Mouse (Mus musculus) spleen, embryonic (tissue): Measurements from ENCODE around the gene Ankrd12.

Experiments
- CTCF ChIA-PET: fragments of 350-600 bp; sonication (Branson Sonifier 250); formaldehyde crosslinking; loops from one replicate; lab custom pipeline; 2022; lab: Charles Lee

Ankrd12 gene

DNA sequence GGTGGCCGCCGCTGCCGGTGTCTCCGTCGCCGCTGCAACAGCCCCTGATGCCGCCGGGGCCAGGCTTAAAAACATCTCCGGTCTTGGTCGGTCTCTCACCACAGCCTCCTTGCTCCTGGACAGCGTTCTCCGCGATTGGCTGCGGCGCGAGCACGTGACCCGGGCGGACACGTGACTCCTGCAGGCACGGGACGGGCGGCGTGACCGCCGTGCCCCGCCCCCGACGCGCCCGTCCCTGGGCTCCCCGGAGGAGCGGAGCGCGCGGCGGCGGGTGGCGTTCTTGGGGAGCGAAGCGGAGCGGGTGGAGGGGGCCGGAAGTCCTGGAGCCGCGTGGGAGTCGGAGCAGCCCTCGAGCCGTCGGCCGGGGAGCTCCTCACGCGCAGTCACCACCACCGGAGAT, at the start of gene Ankrd12:
TSS of gene Ankrd12 (minus strand) at position 156 of the 400 bp plus-strand sequence.
- CTCF ChIA-PET = interaction anchor here (0.6 kb wide), 1 partner anchor 146 kb away, joined by 7 read pairs; no protein-coding TSS in a partner anchor

DNA sequence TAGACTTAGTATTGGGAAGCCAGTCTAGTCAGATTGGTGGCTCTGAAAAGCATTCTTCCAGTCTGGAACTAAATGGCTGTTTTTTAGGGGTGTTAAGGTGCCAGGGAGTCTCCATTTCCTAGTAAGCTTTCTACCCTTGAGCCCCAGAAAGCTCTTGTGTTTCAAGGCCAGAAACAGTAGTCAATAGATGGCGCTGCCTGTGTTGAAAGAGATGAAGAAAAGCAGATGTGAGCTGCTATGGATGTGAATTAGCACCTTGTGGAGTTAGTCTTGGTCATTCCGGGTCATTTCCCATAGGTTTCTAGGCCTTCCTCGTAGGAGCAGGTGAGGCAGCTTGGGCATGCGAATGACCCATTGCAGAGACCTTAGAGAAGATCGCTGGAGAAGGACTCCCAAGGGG, 48.3 kb upstream of the Ankrd12 start:
- CTCF ChIA-PET = no interaction called here

DNA sequence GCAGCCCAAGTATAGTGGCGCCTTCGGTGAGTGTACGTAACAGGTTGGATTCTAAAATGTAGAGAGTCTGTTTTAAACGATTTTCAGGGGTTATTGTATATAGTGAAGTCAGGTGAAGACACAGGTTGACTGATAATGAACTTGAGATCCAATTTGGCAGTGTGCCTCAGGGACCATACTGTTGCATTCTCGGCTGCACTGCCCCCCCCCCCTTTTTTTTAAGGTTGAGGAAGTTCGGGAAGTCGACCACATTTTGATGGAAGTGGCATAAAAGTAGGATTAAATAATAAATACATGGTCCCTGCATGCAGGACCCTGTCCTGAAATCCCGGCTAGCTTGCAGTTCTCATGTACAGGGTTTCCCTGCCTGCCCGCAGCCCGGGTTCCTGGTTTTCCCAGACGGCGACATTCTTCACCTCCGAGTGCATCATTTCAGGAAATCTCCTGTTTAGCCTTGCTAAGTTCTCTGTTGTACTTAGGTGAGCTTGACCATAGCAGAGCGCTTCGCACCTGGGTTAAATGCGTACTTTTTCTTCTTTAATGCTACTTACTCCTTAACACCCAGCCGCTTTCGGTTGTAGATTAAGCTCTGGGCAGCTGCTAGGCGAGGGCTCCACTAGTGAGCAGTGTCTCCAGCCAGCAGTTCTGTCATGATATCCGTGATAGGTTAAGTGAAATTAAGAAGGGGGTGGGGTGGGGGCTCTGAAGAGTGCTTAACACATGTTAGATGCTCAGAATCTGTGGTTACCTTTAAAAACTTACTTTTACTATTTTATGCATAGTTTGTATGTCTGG, 47.1 kb upstream of the Ankrd12 start:
- CTCF ChIA-PET = interaction anchor here (1.1 kb wide), 1 partner anchor 13 kb away, joined by 3 read pairs; no protein-coding TSS in a partner anchor

DNA sequence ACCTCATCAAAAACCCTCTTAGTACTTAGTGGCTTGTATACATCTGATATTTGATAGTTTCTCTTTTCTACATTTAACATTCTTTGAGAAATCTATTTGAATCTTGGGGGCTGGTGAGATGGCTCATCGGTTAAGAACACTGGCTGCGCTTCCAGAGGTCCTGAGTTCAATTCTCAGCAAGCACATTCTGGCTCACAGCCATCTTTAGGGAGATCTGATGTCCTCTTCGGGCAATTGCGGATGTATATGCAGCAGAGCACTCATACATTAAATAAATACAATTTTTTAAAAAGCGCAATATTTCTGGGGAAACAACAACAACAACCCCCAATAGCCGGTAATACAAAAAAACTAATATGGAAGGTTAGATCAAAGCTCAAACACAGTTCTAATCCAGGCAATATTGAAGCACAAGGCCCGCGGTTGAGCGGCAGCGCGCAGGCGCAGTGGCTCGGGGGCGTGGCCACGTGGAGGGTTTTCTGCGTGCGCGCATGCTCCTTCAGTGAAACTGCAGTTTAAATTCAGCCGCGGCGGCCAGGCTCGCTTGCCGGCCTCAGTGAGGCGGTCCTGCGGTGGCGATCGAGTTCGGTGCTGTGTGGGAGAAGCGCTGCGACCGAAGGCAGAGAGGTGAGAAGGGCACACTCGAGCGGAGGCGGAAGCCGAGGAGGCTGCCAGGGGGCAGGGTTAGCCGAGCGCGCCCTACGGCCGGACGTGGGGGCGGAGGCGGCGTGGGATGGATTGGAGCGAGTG, 46.4 kb upstream of the Ankrd12 start, which contains the start of gene Ddx11:
TSS of gene Ddx11 (plus strand) at position 455 of the 750 bp plus-strand sequence.
- CTCF ChIA-PET = interaction anchor here (1.1 kb wide), 1 partner anchor 12 kb away, joined by 3 read pairs; no protein-coding TSS in a partner anchor

DNA sequence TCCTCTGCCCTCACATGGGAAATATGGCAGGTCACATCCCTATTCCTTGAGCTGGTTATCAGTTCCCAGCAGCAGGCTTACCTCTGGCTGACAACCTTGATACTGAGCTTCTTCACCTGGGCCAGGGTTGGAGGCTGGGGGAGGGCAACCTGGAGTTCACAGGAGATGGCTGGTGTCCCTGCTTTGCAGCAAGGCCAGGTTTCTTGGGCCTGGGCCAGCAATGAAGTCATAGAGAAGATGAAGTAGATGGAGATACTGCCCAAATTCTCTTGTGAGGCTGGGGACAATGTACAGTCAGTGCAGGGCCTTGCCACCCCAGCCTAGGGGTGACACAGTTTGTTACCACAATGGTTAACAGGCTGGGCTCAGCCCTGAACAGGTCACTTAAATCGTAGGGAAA, 43.8 kb upstream of the Ankrd12 start:
- CTCF ChIA-PET = no interaction called here

DNA sequence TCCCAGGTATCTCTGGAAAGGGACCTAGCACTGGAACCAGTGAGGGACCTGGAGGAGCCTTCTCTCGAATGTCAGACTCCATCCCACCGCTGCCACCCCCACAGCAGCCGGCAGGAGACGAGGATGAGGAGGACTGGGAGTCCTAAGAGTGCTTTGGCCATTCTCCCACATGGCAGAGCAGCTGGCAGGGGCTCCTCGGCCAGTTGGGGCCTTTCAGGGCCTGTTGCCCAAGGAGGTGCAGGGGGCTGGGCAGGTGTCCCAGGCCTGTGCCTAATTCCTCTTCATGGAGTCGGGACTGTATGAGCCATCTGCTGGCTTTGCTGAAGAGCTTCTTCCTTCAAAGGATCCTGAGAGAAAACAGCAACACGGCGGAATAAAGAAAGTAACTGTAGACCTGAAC, 42.1 kb upstream of the Ankrd12 start:
- CTCF ChIA-PET = interaction anchor here (0.6 kb wide), 1 partner anchor 189 kb away, joined by 5 read pairs; no protein-coding TSS in a partner anchor

DNA sequence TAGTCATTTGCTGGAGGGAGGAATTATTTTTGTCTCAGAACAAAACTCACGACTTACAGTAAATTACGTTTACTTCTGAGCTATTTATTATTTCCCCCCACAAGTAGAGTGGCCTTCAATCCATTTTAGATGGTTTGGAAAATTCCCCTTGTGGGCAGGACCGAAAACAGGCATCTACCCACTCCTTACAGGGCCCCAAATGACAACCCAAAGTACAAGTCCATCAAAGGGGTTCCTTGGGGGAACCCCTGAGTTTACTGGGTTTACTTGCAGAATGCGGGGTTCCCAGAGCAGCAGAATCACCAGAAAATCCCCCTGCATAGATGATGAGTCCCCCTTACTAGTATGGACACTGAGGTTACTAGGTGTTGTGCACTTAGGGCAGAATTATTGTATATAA, 35.3 kb upstream of the Ankrd12 start:
- CTCF ChIA-PET = no interaction called here

DNA sequence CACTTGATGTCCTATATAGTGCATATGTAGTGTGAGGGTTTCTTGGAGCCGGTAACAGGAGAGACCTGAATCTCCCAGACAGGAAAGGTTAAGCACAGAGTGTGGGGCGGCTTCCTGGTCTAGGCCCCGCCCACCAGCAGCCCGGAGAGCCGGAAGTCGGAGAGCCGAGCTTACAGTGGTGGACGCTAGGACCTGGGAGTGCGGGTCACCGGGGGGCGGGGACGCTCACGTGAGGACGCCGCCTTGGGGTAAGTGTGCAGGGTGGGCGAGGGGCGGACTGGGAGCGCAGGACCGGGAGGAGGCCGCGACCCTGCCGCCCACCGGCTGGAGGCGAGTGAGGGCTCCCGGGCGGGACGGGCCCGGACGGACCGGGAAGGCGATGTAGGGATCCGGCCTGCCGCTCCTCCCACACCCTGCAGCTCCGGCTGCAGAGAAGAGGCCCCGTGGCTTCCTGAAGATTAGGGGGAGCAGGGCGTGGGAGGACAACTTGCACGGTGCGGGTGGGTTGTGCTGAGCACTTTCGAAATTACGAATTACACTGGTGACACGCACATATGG, 34.6 kb upstream of the Ankrd12 start, which contains the start of gene Washc1:
TSS of gene Washc1 (plus strand) at position 144 of the 558 bp plus-strand sequence.
- CTCF ChIA-PET = interaction anchor here (0.6 to 1.0 kb wide), 2 partner anchors 12 to 106 kb away, joined by 3 to 10 read pairs; partner anchors contain the start of gene Ddx11

DNA sequence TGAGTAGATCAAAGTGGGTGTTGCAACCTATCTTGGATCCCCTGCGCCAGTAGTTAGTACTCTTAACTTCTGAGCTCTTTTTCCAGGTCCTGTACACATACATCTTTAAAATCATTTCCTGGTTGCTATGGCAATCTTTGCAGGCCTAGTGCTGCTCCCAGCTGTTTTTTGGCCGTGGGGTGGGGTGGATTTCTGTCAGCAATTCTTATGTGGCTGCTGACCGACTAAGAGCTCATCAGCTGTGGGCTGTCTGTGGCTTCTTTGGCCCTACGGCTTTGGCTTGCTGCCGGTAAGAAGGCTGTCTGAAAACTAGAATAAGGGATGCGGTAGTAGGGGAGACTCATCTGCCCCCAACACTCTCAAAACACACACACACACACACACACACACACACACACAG, 33.9 kb upstream of the Ankrd12 start:
- CTCF ChIA-PET = interaction anchor here (1.0 to 1.2 kb wide), 2 partner anchors 13 to 33 kb away, joined by 3 to 4 read pairs; partner anchors contain the start of gene Ddx11

DNA sequence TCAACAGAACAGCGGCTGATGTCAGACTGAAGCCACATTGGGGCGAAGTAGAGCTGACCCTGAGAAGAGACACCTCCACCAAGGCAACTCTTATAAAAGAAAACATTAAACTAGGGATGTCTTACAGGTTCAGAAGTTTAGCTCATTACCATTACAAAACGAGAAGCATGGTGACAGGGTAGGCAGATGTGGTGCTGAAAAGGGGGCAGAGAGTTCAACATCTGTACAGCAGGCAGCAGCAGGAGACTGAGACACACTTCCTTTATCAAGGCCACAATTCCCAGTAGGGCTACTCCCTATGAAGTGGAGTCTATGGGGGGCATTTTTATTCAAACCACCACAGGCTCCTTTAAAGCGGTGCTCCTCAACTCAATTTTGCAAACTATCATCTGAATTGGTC, 31.3 kb upstream of the Ankrd12 start:
- CTCF ChIA-PET = no interaction called here

DNA sequence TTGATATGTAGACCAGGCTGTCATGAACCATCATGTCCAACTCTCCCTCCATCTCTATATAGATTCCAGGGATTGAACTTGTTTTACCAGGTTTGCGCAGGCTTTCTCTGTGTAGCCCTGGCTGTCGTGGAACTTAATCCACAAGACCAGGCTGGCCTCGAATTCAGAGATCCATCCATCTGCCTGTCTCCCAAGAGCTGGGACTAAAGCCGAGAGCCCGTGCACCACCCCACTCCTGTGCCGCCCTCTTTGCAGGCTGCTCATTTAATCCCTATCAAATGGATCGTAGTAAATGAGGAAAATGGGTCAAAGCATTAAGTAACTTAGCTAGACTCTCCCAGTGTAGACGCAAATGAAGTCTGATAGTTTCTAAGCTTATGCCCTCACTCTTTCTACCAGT, 30.6 kb upstream of the Ankrd12 start:
- CTCF ChIA-PET = interaction anchor here (1.5 kb wide), 1 partner anchor 11 kb away, joined by 3 read pairs; no protein-coding TSS in a partner anchor

DNA sequence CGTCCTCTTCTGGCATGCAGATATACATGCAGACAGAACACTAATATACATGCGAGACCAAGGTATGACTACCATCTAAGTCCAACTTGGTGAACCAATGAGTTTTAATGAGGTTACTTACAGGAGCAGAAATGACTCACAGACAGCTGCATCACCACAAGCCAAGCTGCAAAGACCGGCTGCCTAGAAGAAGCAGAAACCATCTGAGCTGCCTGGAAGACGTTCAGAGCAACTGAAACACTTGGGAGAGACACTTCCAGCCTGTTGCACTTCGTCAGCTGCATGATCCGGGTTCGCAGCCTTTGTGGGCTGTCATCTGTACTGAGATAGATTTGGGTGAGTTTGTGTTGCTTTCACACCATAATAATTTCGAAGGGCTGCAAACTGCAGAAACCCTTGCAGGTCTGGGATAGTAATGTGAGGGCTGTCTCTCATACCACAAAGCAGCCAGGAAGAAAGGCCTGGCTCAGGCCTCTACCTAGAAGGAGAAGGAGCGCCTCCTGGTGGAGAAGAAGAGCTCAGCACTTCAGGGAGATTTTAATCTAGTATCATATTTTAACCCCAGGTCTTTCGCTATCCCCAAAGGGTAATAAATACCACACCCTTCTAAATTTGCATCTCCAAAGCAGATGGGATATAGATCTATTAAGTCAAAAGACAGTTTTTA, 29.8 kb upstream of the Ankrd12 start:
- CTCF ChIA-PET = interaction anchor here (1.5 kb wide), 1 partner anchor 11 kb away, joined by 3 read pairs; no protein-coding TSS in a partner anchor

DNA sequence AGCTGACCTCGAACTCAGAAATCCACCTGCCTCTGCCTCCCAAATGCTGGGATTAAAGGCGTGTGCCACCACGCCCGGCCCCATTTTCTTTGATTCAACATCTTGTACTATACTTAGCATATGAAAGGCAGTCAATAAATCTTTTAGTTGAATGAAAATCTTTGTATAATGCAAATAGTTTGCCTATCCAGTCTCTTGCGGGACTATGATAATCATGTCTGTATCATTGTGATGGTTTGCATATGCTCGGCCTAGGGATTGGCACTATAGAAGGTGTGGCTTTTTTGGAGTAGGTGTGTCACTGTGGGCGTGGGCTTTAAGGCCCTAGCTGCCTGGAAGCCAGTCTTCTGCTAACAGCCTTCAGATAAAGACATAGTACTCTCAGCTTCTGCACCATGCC, 27.2 kb upstream of the Ankrd12 start:
- CTCF ChIA-PET = no interaction called here

DNA sequence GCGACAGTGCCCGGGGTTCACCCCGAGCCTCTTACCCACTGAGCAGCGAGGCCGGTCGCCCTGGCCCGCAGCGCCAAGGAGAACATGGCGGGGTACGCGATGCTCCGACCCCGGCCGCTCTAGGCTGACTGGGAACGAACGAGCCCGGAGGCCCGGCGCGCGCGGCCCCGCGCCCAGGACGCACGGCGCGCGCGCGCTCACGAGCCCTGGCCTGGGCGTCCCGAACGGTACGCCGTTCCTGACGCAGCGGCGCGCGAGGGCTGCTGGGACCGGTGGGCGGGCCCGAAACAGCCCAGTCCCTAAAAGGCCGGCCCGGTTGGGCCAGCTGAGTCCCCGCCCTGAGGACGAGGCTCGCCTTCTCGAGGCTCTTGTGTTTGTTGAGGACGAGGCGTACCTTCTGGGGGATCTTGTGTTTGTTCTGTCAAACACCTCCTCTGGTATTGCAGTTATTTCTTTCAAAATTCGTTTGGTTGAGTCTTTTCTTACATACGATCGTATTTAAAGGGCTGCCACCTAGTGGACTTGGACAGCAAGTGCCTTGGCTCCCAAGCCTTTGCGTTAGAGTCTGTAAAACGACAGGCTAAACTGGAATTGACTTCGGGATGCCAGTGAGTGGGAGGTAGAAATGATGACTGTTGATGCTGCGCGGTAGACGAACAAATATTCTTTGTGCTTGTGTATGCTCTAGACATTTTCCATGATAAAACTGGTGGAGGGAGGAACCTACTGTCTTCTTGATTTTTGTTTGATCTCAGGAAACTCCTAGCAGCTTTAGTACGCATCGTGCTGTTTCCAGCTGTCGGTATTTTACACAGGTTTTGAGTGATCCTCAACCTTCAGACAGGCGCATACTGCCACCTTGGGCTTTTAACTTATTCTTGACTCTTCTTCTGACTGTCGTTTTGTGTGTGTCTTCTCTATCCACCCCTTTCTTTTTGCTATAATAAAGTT, 24.8 kb upstream of the Ankrd12 start, which contains the start of gene Ndufv2:
TSS of gene Ndufv2 (minus strand) at position 180 of the 951 bp plus-strand sequence.
- CTCF ChIA-PET = no interaction called here

DNA sequence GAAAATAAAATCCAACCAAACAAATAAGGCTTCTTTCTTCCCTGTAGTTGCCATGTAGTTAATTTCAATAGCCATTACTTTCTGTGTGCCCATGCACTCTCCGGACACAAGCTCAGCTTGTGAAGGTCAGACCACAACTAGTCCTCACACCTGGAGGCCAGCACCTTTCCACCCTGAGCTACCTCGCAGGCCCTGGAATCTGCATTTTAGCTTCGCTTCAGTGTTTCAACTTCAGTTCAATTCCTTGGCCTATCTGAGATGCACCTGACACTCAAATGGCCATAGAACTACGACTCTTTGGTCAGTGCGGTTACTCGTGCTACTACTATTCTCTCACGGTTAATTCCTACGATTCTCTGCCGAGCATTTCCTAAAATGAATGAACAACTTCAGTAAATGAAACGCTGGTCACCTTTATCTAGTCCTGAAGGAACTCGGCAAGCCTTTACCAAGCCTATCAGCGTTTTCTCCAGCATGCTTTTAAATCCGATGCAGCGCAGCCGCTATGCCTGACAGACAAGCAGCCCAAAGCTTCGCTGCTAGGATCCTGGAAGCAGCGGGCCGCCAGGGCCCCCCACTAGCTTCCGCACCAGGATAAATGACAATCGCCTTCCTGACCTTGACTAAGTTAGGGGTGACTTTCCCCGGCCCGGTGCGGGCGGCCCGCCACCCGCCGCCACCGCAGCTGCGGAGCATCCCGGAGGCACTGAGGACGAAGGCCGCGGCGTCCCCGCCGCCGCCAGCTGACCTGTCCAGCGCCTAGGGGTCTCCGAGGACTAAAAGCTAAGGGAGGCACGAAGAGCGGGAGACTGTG, 23.9 kb upstream of the Ankrd12 start:
- CTCF ChIA-PET = no interaction called here

DNA sequence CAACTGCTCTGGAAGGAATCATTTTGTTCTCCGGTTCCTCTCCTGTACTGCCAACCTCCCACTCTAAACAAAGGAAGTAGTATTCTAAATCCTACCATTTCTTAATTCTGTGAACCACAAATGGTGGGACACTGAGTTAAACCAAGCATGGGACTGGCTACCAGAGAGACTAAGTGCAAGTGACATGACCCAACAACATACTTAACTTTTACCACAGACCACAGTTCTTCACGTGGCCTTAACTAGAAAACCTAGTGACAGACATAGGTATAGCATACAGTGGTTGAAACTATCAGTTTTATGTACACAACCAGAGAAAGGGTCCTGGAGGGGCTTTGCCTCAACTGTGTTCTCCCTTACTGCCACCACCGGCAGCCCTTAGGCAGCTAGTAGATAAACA, 15.8 kb upstream of the Ankrd12 start:
- CTCF ChIA-PET = no interaction called here

DNA sequence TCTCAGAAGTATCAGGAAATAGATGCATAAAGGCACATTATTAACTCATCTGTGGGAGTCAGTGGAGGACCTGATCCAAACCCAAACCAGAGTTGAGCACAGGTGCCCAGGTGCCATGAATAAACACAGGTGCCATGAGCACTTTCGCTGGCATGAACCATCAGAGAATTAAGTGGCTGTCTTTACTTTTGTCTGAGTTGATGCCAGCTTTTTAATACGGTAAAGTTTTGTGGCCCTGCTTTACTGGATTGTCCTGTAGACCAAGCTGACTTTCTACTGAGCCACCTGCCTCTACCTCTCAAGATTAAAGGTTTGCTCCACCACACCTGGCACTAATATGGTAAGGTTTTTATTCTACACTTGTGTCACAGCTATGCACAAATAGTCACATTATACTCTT, 15.2 kb upstream of the Ankrd12 start:
- CTCF ChIA-PET = no interaction called here

DNA sequence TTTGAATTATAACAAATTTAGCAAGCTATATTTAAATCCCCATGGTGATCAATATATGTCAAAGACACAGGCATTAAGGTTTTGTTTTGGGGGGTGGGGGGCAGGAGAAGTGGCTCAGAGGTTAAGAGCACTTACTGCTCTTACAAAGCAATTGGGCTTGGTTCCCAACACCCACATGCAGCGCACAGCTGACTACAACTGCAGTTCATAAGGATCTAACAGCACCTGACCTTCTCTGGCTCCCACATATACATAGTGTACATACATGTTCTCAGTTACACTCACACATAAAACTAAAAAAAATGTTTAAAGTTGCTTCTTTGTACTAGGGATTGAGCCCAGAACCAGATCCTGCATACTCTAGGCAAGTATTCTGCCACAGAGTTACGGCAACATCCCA, 14.5 kb upstream of the Ankrd12 start:
- CTCF ChIA-PET = no interaction called here

DNA sequence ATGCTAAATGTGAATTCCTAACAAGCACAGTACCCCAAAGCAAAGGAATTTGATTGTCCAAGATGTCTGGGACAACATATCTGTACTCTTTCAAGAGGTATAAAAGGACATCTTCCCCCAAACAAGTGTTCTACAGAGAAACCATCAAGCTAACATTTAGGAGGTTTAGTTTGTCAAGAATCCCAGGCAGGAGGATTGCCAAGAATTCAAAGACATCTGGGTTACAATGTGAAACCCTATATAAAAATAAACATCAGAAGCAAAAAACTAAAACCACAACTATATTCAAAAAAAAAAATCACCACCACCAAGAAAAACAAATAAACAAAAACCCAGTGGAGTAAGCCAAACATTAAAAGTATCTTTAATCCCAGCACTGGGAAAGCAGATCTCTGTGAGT, 13.4 kb upstream of the Ankrd12 start:
- CTCF ChIA-PET = no interaction called here
